Mouse (Mus musculus) lung, postnatal 36 days (tissue): ENCODE measurements at regions not wholly inside any gene's neighbourhood (a gene's known extent, or its start where the extent isn't known, plus 50 kb on each side); places are given as distances from the start of the nearest gene placed in this dataset.
A peak's percentile ranks its signal among the peaks of the same experiment; 100 is the strongest.

Source experiments
- DNase-seq: peaks from one replicate; pipeline ENCODE4 v3.0.0; 2022; ENCODE audit warnings: mixed read lengths

GRCm38 (mm10) chr2:28141975-28142374, 50.8 kb upstream of the Olfm1 start:
- no peak for DNase-seq

GRCm38 (mm10) chr2:28141556-28141955, 51.2 kb upstream of the Olfm1 start:
- no peak for DNase-seq

GRCm38 (mm10) chr2:28138583-28138982, 53.9 kb upstream of the Fcnb start:
- peak; percentile 58 for DNase-seq

GRCm38 (mm10) chr2:28134605-28135004, 49.9 kb upstream of the Fcnb start:
- no peak for DNase-seq
